Mouse (Mus musculus): ENCODE results near the gene Fpr-rs6. TPM values are rescaled to one million over a fixed set of nuclear protein-coding genes. Genes with fewer than 3 reads are reported as not detected.

The Fpr-rs6 gene
- total RNA-seq (2021) = not detected
- long read RNA-seq, experiment 1 = 0 reads
- long read RNA-seq, experiment 2 = 0 reads

GRCm38 (mm10) chr17:20182997-20183396 is at the start of gene Fpr-rs6:
Gene Fpr-rs6, minus strand, starts transcription at chr17:20183097.
- no peak for DNase-seq (ENCODE audit: low spot score in 2 of 2)

Other genes with a start within 250 kb of the Fpr-rs6 start
- not detected for gene Vmn2r104, start 134.8 kb downstream of the Fpr-rs6 start, total RNA-seq (2021)
- not detected for gene Fpr-rs7, start 68.9 kb downstream of the Fpr-rs6 start, total RNA-seq (2021)
- gene Vmn2r105, start 52.0 kb upstream of the Fpr-rs6 start, total RNA-seq (2021) = not detected
- gene Vmn2r106, start 102.5 kb upstream of the Fpr-rs6 start, total RNA-seq (2021) = not detected
- gene Vmn2r107, start 162.1 kb upstream of the Fpr-rs6 start, total RNA-seq (2021) = not detected
- gene Vmn1r224, start 231.0 kb upstream of the Fpr-rs6 start, total RNA-seq (2021) = not detected

Data from adrenal gland, postnatal 4 days (tissue).